Comparison of ENCODE assay signal across 12 mouse cellular contexts in genomic region chr10:39121412-39121811, GRCm38 (mm10). TPM values are rescaled to one million over a fixed set of nuclear protein-coding genes. Genes with fewer than 3 reads are reported as not detected.
DNase-seq lines count a peak whose midpoint lies in the region; ATAC-seq and TF ChIP-seq lines count a peak whose summit lies in the region.
"Had no signal": no experiment of that assay in that cellular context is flagged by ENCODE, and none has a peak within 500 bp of the region (broad histone marks: within the 10 kb centered on the region; RNA-seq: fewer than 3 reads in every experiment).

No protein-coding gene starts in this region.

- H3K79me3 ChIP-seq in C2C12 (ENCODE audit: low read depth), result no peaks in the 10 kb centered on the region

- no peak overlapping the region for H3K27ac ChIP-seq in layer of hippocampus, adult 2 months
- no peak overlapping the region for H3K27ac ChIP-seq in forebrain, embryonic 16.5 days (ENCODE audit: low read length)
- H3K27ac ChIP-seq: limb, embryonic 13.5 days; midbrain, embryonic 12.5 days had no signal

- H3K27me3 ChIP-seq in C2C12 (ENCODE audit: control insufficient read depth, insufficient read depth, insufficient read length), result no peaks in the 10 kb centered on the region
- no peaks in the 10 kb centered on the region for H3K27me3 ChIP-seq in forebrain, embryonic 16.5 days (replicated peaks; ENCODE audit: control insufficient read depth, insufficient read depth, low read length)
- H3K27me3 ChIP-seq: limb, embryonic 13.5 days; midbrain, embryonic 12.5 days had no signal

- WGBS in forebrain, embryonic 16.5 days, result 37% methylated on average over 4 of the region's 4 CpGs

- H3K4me3 ChIP-seq in layer of hippocampus, adult 2 months, result no peak overlapping the region
- H3K4me3 ChIP-seq in C2C12 (ENCODE audit: insufficient read depth, poor library complexity, severe bottlenecking), result no peak overlapping the region
- no peak overlapping the region for H3K4me3 ChIP-seq in forebrain, embryonic 16.5 days (replicated peaks; ENCODE audit: low read length)
- H3K4me3 ChIP-seq: limb, embryonic 13.5 days; midbrain, embryonic 12.5 days had no signal

- ATAC-seq in CD4-positive, CD25-positive, alpha-beta regulatory T cell, adult 4 months, result no peak
- ATAC-seq in forebrain, embryonic 16.5 days, result peak; percentile 70

- TF ChIP-seq CTCF in layer of hippocampus, adult 2 months (conservative IDR thresholded peaks at IDR 0.05), result peak; percentile 73
- TF ChIP-seq CTCF in C2C12 (IDR thresholded peaks at IDR 0.05; ENCODE audit: control insufficient read depth, insufficient read depth, insufficient read length), result no peak

- no peaks in the 10 kb centered on the region for H3K79me2 ChIP-seq in C2C12 (ENCODE audit: control insufficient read depth, insufficient read depth)

- no peaks in the 10 kb centered on the region for H3K4me1 ChIP-seq in forebrain, embryonic 16.5 days (replicated peaks; ENCODE audit: control insufficient read depth, insufficient read depth, low read length)
- H3K4me1 ChIP-seq: limb, embryonic 13.5 days; midbrain, embryonic 12.5 days had no signal

- no peak overlapping the region for H3K4me2 ChIP-seq in forebrain, embryonic 16.5 days (ENCODE audit: low read length)
- H3K4me2 ChIP-seq: limb, embryonic 13.5 days; midbrain, embryonic 12.5 days had no signal

- H3K36me3 ChIP-seq in C2C12 (ENCODE audit: control insufficient read depth, insufficient read depth), result no peaks in the 10 kb centered on the region
- no peaks in the 10 kb centered on the region for H3K36me3 ChIP-seq in forebrain, embryonic 16.5 days (ENCODE audit: control insufficient read depth, insufficient read depth)
- H3K36me3 ChIP-seq: limb, embryonic 13.5 days had no signal

- no peak overlapping the region for H3K9ac ChIP-seq in forebrain, embryonic 16.5 days (replicated peaks; ENCODE audit: low read depth, low read length)
- H3K9ac ChIP-seq: limb, embryonic 13.5 days; midbrain, embryonic 12.5 days had no signal

- H3ac ChIP-seq in C2C12 (ENCODE audit: control insufficient read depth, insufficient read length, low read depth), result no peak overlapping the region

- peak; percentile 15 for DNase-seq in CD4-positive, CD25-positive, alpha-beta regulatory T cell, adult 2 months (ENCODE audit: low read depth, low spot score)
- DNase-seq in layer of hippocampus, adult 2 months (ENCODE audit: low spot score in 2 of 2), result no peak
- DNase-seq in layer of hippocampus, adult 9-11 months, result no peak
- DNase-seq in adrenal gland, adult 2 months, result no peak
- no peak for DNase-seq in gastrocnemius, postnatal 10 days
- DNase-seq: kidney, postnatal 36 days had no signal

- H3K9me3 ChIP-seq in forebrain, embryonic 16.5 days (ENCODE audit: control insufficient read depth, low read length), result no peaks in the 10 kb centered on the region
- H3K9me3 ChIP-seq: limb, embryonic 13.5 days; midbrain, embryonic 12.5 days had no signal

TF ChIP-seq in C2C12, 6 proteins besides CTCF, POLR2A, EP300 and RAD21:
- TF ChIP-seq MYOD1 (IDR thresholded peaks at IDR 0.05; ENCODE audit: control insufficient read depth, insufficient read length, low read depth) (no peak), CEBPB (IDR thresholded peaks at IDR 0.05; ENCODE audit: low read depth) (no peak), USF1 (IDR thresholded peaks at IDR 0.05; ENCODE audit: low read depth) (peak; percentile 71)
TF ChIP-seq in C2C12: peak in this region for 1.

RNA-seq across cellular contexts. Expression of gene Fam229b, which starts 12.3 kb away (rescaled TPM):
- 1 to 10 TPM in 1 of 2 experiments, not detected in 1; 1.0 TPM for polyA plus RNA-seq in CD4-positive, CD25-positive, alpha-beta regulatory T cell, adult 4 months (2017; shearing (Covaris generic))
- 10 to 100 TPM; 11.2 to 12.3 TPM for total RNA-seq in layer of hippocampus, adult 2 months (2021)
- polyA plus RNA-seq in C2C12 (2012; fragmentation: generic; extraction: Trizol), result 3.7 TPM
- polyA plus RNA-seq in forebrain, embryonic 16.5 days (2015; fragmentation: Nextera tagmentation; extraction: Ambion mirVana), result 27.8 and 28.6 TPM in 2 replicates
- total RNA-seq in adrenal gland, adult 2 months (2021), result 1 to 10 TPM; 3.1 to 5.3 TPM
- 0.57 and 0.94 TPM in 2 replicates for polyA plus RNA-seq in adrenal gland, adult 2 months (2012; rRNA removed)
- total RNA-seq in gastrocnemius, postnatal 10 days (2021), result 1 to 10 TPM; 4.6 to 4.8 TPM

RNA-seq across cellular contexts. Expression of gene Tube1, which starts 12.4 kb away (rescaled TPM):
- polyA plus RNA-seq in CD4-positive, CD25-positive, alpha-beta regulatory T cell, adult 4 months (2017; shearing (Covaris generic)), result 1 to 10 TPM; 4.5 to 6.4 TPM
- total RNA-seq in layer of hippocampus, adult 2 months (2021), result 1 to 10 TPM; 3.5 to 3.8 TPM
- polyA plus RNA-seq in C2C12 (2012; fragmentation: generic; extraction: Trizol), result 3.3 TPM
- 11.7 and 12.6 TPM in 2 replicates for polyA plus RNA-seq in forebrain, embryonic 16.5 days (2015; fragmentation: Nextera tagmentation; extraction: Ambion mirVana)
- 1 to 10 TPM in 1 of 2 experiments, under 1 TPM in 1; 0.72 to 1.0 TPM for total RNA-seq in adrenal gland, adult 2 months (2021)
- polyA plus RNA-seq in adrenal gland, adult 2 months (2012; rRNA removed), result 0.30 and 1.2 TPM in 2 replicates
- 1 to 10 TPM; 1.6 to 2.0 TPM for total RNA-seq in gastrocnemius, postnatal 10 days (2021)

RNA-seq across cellular contexts. Expression of gene Ccn6, which starts 42.2 kb away (rescaled TPM):
- polyA plus RNA-seq in CD4-positive, CD25-positive, alpha-beta regulatory T cell, adult 4 months (2017; shearing (Covaris generic)), result not detected
- total RNA-seq in layer of hippocampus, adult 2 months (2021), result under 1 TPM; 0.32 to 0.44 TPM
- not detected for polyA plus RNA-seq in C2C12 (2012; fragmentation: generic; extraction: Trizol)
- polyA plus RNA-seq in forebrain, embryonic 16.5 days (2015; fragmentation: Nextera tagmentation; extraction: Ambion mirVana), result 0.38 and 0.67 TPM in 2 replicates
- not detected for total RNA-seq in adrenal gland, adult 2 months (2021)
- polyA plus RNA-seq in adrenal gland, adult 2 months (2012; rRNA removed), result 0.07 and 0.22 TPM in 2 replicates
- total RNA-seq in gastrocnemius, postnatal 10 days (2021), result under 1 TPM; 0.16 to 0.47 TPM
- total RNA-seq: gastrocnemius, adult 18-20 months had no signal
